Mouse (Mus musculus) thymus, adult 18-20 months (tissue): ENCODE results near the gene Ctdspl.
A peak's percentile ranks its signal among the peaks of the same experiment; 100 is the strongest.

Source experiments
- DNase-seq, 2 experiments: peaks; one replicate each; pipeline ENCODE4 v3.0.0; 2022; ENCODE audit warnings: mixed read lengths in 2 of 2

Ctdspl gene

GRCm38 (mm10) chr9:118920798-118921515 lies 5.3 kb upstream of the Ctdspl start:
- peak; percentile 41 to 42 for DNase-seq

- DNase-seq: no peak
Observed at GRCm38 (mm10) chr9:118921926-118922325, 4.3 kb upstream of the Ctdspl start.

- DNase-seq: no peak
Observed at GRCm38 (mm10) chr9:118924554-118925085, 1.6 kb upstream of the Ctdspl start.

- DNase-seq: peak; percentile 97
Observed at GRCm38 (mm10) chr9:118925286-118926110, 755 bp upstream of the Ctdspl start.

GRCm38 (mm10) chr9:118926688-118927321 lies 552 bp downstream of the Ctdspl start:
- peak; percentile 58 to 60 for DNase-seq

- DNase-seq: no peak
Observed at GRCm38 (mm10) chr9:118927501-118927900, 1.2 kb downstream of the Ctdspl start.

GRCm38 (mm10) chr9:118928007-118928406 lies 1.8 kb downstream of the Ctdspl start:
- no peak for DNase-seq

GRCm38 (mm10) chr9:118928656-118929055 lies 2.4 kb downstream of the Ctdspl start:
- no peak for DNase-seq

- no peak for DNase-seq
Observed at GRCm38 (mm10) chr9:118930611-118931010, 4.4 kb downstream of the Ctdspl start.

GRCm38 (mm10) chr9:118933800-118934199 lies 7.5 kb downstream of the Ctdspl start:
- no peak for DNase-seq

- no peak for DNase-seq
Observed at GRCm38 (mm10) chr9:118934319-118934718, 8.1 kb downstream of the Ctdspl start.

GRCm38 (mm10) chr9:118935098-118935497 lies 8.8 kb downstream of the Ctdspl start:
- DNase-seq: no peak

- DNase-seq: no peak
Observed at GRCm38 (mm10) chr9:118936071-118936470, 9.8 kb downstream of the Ctdspl start.

GRCm38 (mm10) chr9:118937515-118937914 lies 11.3 kb downstream of the Ctdspl start:
- no peak for DNase-seq

GRCm38 (mm10) chr9:118939410-118939809 lies 13.2 kb downstream of the Ctdspl start:
- no peak for DNase-seq

- no peak for DNase-seq
Observed at GRCm38 (mm10) chr9:118939831-118940230, 13.6 kb downstream of the Ctdspl start.

GRCm38 (mm10) chr9:118940591-118941207 lies 14.4 kb downstream of the Ctdspl start:
- DNase-seq: no peak

- no peak for DNase-seq
Observed at GRCm38 (mm10) chr9:118942030-118942429, 15.8 kb downstream of the Ctdspl start.

- DNase-seq: no peak
Observed at GRCm38 (mm10) chr9:118943941-118944340, 17.7 kb downstream of the Ctdspl start.

- DNase-seq: no peak
Observed at GRCm38 (mm10) chr9:118944388-118944787, 18.1 kb downstream of the Ctdspl start.

- DNase-seq: no peak
Observed at GRCm38 (mm10) chr9:118948486-118948885, 22.2 kb downstream of the Ctdspl start.

GRCm38 (mm10) chr9:118949124-118949523 lies 22.9 kb downstream of the Ctdspl start:
- no peak for DNase-seq

GRCm38 (mm10) chr9:118949654-118950053 lies 23.4 kb downstream of the Ctdspl start:
- DNase-seq: no peak
